ENCODE assay signal across 13 mouse cellular contexts in genomic region chr5:26918763-26919162, GRCm38 (mm10).
"Had no signal": no experiment of that assay in that cellular context is flagged by ENCODE, and none has a peak within 500 bp of the region (broad histone marks: within the 10 kb centered on the region; RNA-seq: fewer than 3 reads in every experiment).

No protein-coding gene starts in this region.

- H3K36me3 ChIP-seq: limb, embryonic 15.5 days; liver, embryonic 12.5 days; lung, embryonic 15.5 days; midbrain, embryonic 12.5 days; neural tube, embryonic 13.5 days had no signal

- H3K4me3 ChIP-seq: limb, embryonic 15.5 days; liver, embryonic 12.5 days; lung, embryonic 15.5 days; midbrain, embryonic 12.5 days; neural tube, embryonic 13.5 days had no signal

- DNase-seq: kidney, postnatal 36 days; layer of hippocampus, adult 9-11 months; layer of hippocampus, postnatal 36 days; lung, postnatal 14 days; right cerebral cortex, postnatal 25 days; thymus, postnatal 4 days had no signal

- H3K4me2 ChIP-seq: limb, embryonic 15.5 days; liver, embryonic 12.5 days; lung, embryonic 15.5 days; midbrain, embryonic 12.5 days; neural tube, embryonic 13.5 days had no signal

- H3K9me3 ChIP-seq: limb, embryonic 15.5 days; liver, embryonic 12.5 days; lung, embryonic 15.5 days; midbrain, embryonic 12.5 days; neural tube, embryonic 13.5 days had no signal

- H3K27me3 ChIP-seq: limb, embryonic 15.5 days; liver, embryonic 12.5 days; lung, embryonic 15.5 days; midbrain, embryonic 12.5 days; neural tube, embryonic 13.5 days had no signal

- H3K9ac ChIP-seq: limb, embryonic 15.5 days; liver, embryonic 12.5 days; lung, embryonic 15.5 days; midbrain, embryonic 12.5 days; neural tube, embryonic 13.5 days had no signal

- H3K27ac ChIP-seq: kidney, postnatal 0 days; limb, embryonic 15.5 days; liver, embryonic 12.5 days; lung, embryonic 15.5 days; midbrain, embryonic 12.5 days; neural tube, embryonic 13.5 days had no signal

- ATAC-seq: liver, embryonic 12.5 days; midbrain, embryonic 16.5 days had no signal

- H3K4me1 ChIP-seq: limb, embryonic 15.5 days; liver, embryonic 12.5 days; lung, embryonic 15.5 days; midbrain, embryonic 12.5 days; neural tube, embryonic 13.5 days had no signal
